Mouse (Mus musculus) retina, postnatal 1 day (tissue): ENCODE measurements around the gene Alg14.

ENCODE experiments used
- DNase-seq: peaks from one replicate; pipeline ENCODE4 v3.0.0-alpha.2; 2012

Alg14 gene

GRCm38 (mm10) chr3:121340321-121340761, 48.8 kb downstream of the Alg14 start:
- no peak for DNase-seq

GRCm38 (mm10) chr3:121343224-121343623, 51.7 kb downstream of the Alg14 start:
- DNase-seq, result no peak

GRCm38 (mm10) chr3:121344056-121344945, 52.7 kb downstream of the Alg14 start:
- peak; percentile 43 for DNase-seq

GRCm38 (mm10) chr3:121344951-121345642, 53.5 kb downstream of the Alg14 start:
- DNase-seq, result no peak

- DNase-seq, result no peak
Measured at GRCm38 (mm10) chr3:121345643-121346000, 54.0 kb downstream of the Alg14 start.

GRCm38 (mm10) chr3:121346507-121347267, 55.1 kb downstream of the Alg14 start:
- no peak for DNase-seq

- no peak for DNase-seq
Measured at GRCm38 (mm10) chr3:121348792-121349191, 57.2 kb downstream of the Alg14 start.

GRCm38 (mm10) chr3:121349334-121350169, 58.0 kb downstream of the Alg14 start:
- peak; percentile 70 for DNase-seq

GRCm38 (mm10) chr3:121351257-121351656, 59.7 kb downstream of the Alg14 start:
- DNase-seq, result no peak

GRCm38 (mm10) chr3:121354281-121354680, 62.7 kb downstream of the Alg14 start:
- DNase-seq, result no peak

- no peak for DNase-seq
Measured at GRCm38 (mm10) chr3:121354861-121355470, 63.4 kb downstream of the Alg14 start.

GRCm38 (mm10) chr3:121355569-121355968, 64.0 kb downstream of the Alg14 start:
- DNase-seq, result no peak

- no peak for DNase-seq
Measured at GRCm38 (mm10) chr3:121356111-121356510, 64.5 kb downstream of the Alg14 start.

- no peak for DNase-seq
Measured at GRCm38 (mm10) chr3:121357030-121357429, 65.5 kb downstream of the Alg14 start.

GRCm38 (mm10) chr3:121358285-121358684, 66.7 kb downstream of the Alg14 start:
- no peak for DNase-seq

GRCm38 (mm10) chr3:121358850-121359249, 67.3 kb downstream of the Alg14 start:
- no peak for DNase-seq

- no peak for DNase-seq
Measured at GRCm38 (mm10) chr3:121359272-121359671, 67.7 kb downstream of the Alg14 start.

GRCm38 (mm10) chr3:121362002-121362401, 70.4 kb downstream of the Alg14 start:
- no peak for DNase-seq

GRCm38 (mm10) chr3:121364388-121364787, 72.8 kb downstream of the Alg14 start:
- no peak for DNase-seq

GRCm38 (mm10) chr3:121365131-121365530, 73.6 kb downstream of the Alg14 start:
- no peak for DNase-seq

GRCm38 (mm10) chr3:121368616-121369015, 77.0 kb downstream of the Alg14 start:
- no peak for DNase-seq

GRCm38 (mm10) chr3:121369517-121369916, 77.9 kb downstream of the Alg14 start:
- no peak for DNase-seq
